Mouse (Mus musculus): ENCODE results near the gene Pla2g3.

DNA sequence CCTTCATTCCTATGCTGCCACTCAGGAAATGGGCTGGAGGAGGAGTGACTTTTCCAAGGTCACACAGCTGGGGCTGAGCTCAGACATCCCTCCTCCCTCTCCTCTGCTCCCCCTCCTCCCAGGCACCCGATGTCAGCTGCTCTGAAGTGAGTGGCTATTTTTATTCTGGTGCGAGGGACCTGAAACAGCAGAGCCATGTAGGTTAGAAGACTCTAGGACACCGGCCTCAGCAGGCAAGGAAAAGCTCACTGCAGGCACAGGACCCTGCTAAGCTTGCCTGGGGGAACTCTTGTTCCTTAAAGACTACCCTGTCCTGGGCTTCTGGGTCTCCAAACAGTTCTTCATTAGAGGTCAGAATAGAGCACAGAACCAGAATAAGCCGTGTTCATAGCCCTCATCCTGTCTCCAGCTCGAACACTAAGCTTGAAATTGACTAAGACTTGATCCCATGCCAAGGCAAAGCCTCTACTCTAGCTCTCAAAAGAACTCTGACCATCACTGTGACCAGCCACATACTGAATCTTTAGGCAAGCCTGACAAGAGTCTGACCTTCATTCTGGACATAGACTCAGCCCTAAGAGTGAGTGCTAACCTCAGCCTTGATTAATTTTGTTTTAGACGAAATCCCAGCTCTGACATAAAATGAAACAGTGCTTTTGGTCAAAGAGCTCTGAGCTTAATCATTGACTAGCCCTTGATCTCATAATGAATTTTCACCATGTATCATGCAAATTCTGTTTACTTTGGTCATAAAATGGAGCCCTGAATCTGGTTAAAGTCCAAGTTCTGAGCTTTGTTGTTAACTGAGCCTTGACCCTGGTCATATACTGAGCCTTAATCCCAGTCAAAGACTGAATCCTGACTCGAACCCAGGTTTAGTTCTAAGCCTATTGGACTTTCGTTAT, 21.3 kb downstream of the Pla2g3 start:
- TF ChIP-seq CTCF (IDR thresholded peaks at IDR 0.05; ENCODE audit: low read depth, low read length) (no peak), POLR2A (IDR thresholded peaks at IDR 0.05; ENCODE audit: borderline replicate concordance, low read depth, low read length) (no peak)

All from bone marrow macrophage, adult 2 months (primary cell).